Mouse (Mus musculus): ENCODE measurements around the gene Dcaf6.

DNA sequence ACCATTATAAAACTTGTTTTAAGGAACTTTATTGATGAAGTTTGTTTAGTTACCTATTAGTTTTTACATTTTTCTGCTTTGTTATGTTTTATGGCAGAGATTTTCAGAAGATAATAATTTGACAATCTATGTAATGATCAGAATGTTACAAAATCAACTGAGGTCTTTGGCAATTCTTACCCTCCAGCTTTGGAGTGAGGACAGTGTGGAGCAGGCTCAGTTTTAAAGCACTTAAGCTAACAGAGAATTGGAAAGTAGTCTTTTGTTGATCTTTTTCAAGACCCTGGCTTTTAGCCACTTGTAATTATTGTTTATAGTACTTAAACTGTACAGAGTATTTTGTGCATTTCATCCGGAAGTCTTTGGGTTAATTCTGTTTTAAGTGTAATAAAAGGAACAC, 2.6 kb upstream of the Dcaf6 start:
- no peak for TF ChIP-seq POLR2A (IDR thresholded peaks at IDR 0.05; ENCODE audit: control insufficient read depth in 1 of 2, insufficient read depth in 1 of 2, low read depth in 1 of 2, low read length in 2 of 2, poor library complexity in 1 of 2)
- no peak for TF ChIP-seq CTCF (IDR thresholded peaks at IDR 0.05 in 2 of 3, conservative IDR thresholded peaks at IDR 0.05 in 1 of 3; ENCODE audit: control insufficient read depth in 1 of 3, insufficient read depth in 1 of 3, low read depth in 2 of 3, low read length in 3 of 3, poor library complexity in 1 of 3, severe bottlenecking in 1 of 3)
- TF ChIP-seq KAT2A (conservative IDR thresholded peaks at IDR 0.05; ENCODE audit: low read depth, low read length) = no peak
- no peak for TF ChIP-seq USF1 (IDR thresholded peaks at IDR 0.05; ENCODE audit: low read depth, low read length)
- no peak for TF ChIP-seq EP300 (IDR thresholded peaks at IDR 0.05; ENCODE audit: low read depth in 1 of 2, low read length in 2 of 2)
- no peak for TF ChIP-seq MAZ (IDR thresholded peaks at IDR 0.05; ENCODE audit: low read depth, low read length)
- no peak for TF ChIP-seq MYC (IDR thresholded peaks at IDR 0.05; ENCODE audit: low read depth, low read length)
